Mouse (Mus musculus): ENCODE measurements around the gene Sbf2.
"Not testable (repeated sequence)": the region's sequence is repeated elsewhere in the genome, so short reads cannot be mapped to it uniquely, and the experiment has no call there.

The Sbf2 gene

GRCm38 (mm10) chr7:110614133-110615063 lies at the start of gene Sbf2:
Gene Sbf2, minus strand, starts transcription at chr7:110614922.
- DNase-seq, result peak; percentile 88 to 96

DNA sequence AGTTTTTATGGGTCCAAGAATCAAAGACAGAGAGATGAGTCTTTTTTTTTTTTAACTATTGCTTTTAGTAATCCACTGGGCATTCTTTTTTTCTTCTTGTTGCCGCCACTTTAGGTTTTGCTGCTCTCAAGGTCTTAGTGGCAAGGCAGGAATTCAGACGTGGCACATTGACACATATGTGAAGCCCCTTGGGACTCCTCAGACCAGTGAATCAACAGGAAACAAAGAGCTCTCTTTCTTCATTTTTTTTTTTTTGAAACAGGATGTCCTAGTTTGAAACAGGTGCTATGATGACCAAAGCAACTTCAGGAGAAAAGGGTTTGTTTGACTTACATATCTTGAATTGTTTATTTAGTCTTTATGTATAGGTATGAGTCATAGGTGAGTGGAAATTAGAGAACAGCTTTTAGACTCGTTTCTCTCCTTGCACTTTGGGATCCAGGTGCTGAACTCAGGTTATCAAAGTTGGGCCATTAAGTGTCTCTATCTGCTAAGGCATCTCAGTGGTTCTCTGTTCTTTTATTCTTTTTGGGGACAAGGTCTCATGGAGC lies 43.7 kb upstream of the Sbf2 start:
- no peak for DNase-seq

- no peak for DNase-seq
Observed at GRCm38 (mm10) chr7:110655966-110656365, 41.2 kb upstream of the Sbf2 start.

GRCm38 (mm10) chr7:110655230-110655629 lies 40.5 kb upstream of the Sbf2 start:
- no peak for DNase-seq

- DNase-seq, result peak; percentile 84 to 86
Observed at GRCm38 (mm10) chr7:110651091-110651490, 36.4 kb upstream of the Sbf2 start.

- DNase-seq, result peak; percentile 59 to 60
Observed at GRCm38 (mm10) chr7:110650491-110650890, 35.8 kb upstream of the Sbf2 start.

DNA sequence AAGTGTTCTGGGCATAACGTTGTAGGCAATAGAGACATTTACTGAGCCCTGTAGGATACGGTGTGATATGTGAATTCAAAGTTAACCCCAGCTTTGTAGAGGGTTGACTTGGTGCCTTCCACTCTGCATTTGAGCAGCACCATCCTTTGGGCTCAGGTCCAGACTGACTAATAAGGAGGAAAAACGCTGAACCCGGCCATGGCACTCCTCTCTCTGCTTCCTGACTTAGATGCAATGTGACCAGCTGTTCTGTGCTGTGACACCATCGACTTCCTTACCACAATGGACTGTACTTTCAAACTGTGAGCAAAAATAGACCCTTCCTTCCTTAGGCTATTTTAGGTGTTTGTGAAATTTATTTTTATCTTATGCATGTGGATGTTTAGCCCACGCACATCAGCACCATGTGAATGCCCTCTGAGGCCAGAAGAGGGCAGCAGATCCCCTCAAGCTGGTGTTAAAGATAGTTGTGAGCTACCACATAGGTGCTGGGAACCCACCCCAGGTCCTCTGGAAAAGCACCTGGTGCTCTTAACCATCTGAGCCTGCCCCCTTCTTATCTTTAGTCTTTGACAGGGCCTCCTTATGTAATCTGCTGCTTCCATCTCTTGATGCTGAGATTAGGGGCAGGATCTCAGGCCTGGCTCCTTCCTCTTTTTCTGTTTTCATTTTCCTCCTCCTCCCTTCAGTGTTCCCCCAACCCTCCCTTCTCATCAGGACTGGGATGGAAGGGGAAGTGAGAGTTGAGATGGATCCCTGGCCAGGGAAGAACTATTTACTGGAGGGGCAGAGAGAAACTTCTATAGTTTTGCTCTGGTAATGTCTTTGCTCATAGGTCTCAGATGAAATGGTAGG lies 34.6 kb upstream of the Sbf2 start:
- peak; percentile 47 to 58 for DNase-seq

DNA sequence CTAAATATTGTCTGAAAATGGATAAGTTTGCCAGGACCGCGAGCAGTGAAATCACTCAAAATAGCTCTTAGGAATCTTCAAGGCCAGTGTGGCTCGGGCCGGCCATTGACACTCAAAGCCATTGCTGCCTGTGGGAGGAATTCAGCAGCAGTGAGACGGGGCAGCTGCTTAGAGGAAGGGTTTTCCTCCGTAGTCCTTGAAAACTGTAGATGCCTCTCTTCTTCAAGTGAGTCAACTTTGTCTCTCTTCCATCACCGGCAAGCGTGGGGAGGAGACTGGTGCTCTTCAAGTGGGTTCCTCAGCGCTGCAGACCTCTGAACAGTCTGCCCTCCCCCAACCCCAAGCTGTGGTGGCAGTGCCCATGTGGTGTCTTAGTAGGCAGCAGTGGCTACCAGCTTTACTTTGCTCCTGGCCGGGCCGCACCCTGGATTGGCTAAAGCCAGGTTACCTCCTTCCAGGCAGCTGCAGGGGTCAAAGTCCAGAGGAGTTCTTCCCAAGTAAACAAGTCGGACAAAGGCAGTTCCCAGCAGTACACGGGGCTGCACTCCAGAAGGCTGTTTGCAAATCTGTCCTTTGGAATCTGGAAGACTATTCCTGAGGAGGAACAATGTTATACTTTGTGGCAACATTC lies 33.8 kb upstream of the Sbf2 start:
- peak; percentile 87 to 96 for DNase-seq

DNA sequence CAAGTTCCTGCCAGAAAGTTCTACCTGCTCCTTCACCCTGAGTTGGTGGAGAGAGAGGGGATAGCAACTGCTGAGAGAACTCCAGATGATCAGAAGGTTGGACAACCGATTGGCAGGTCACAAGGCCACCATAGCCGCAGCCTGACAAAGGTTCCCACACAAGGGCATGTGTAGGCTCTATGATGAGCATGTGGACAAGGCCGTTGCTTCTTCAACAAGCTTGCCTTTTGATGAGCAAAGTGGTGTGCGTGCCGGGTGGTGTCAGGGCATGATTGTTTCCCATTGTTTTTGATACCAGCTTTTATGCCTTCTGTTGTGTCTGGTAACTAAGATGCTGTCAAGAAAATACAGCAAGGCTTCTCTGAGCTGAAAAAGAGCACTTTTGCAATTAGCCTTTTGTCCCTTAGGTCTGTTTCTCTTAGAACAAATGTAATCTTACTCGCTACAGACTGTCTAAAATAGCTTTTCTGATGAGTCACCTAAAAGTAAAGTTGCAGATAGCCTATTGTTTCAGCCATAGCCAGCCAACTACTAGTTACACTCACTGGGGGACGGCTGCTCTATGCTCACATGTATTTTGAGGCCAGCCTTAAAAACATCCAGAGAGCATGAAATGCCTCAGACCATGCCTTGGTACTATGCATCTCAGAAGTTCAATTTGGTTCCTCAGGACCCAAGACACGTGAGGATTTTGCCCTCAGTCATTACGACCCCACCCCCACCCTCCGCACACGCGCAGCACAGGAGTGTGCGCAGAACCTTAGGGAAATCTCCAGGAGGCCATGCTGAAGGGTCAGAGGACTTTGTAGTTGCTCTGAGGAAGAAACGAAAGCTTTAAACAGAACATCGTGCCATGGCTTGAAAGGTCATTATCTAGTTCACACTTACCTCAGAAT lies 33.1 kb upstream of the Sbf2 start:
- DNase-seq, result peak; percentile 43 to 65

GRCm38 (mm10) chr7:110646611-110647407 lies 32.1 kb upstream of the Sbf2 start:
- no peak for DNase-seq

DNA sequence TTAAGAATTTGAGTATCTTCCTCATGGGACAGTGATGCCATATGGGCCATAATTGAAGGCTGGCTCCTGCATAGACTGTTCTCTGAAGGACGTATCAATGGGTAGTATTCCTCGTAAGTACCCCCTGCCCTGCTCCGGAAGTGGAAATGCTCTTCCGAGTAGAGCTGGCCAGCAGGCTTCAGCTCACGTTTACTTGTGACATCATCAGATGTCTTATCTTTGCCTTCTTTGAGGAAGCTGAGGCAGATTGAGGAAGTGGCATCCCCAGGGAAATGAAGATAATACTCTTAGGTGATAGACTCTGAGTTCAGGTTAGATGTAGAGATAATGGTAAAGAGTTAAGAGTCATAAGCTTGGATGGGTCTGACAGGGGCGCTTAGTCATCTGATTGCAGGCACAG lies 31.1 kb upstream of the Sbf2 start:
- DNase-seq, result no peak

- peak; percentile 67 to 84 for DNase-seq
Observed at GRCm38 (mm10) chr7:110645311-110645710, 30.6 kb upstream of the Sbf2 start.

DNA sequence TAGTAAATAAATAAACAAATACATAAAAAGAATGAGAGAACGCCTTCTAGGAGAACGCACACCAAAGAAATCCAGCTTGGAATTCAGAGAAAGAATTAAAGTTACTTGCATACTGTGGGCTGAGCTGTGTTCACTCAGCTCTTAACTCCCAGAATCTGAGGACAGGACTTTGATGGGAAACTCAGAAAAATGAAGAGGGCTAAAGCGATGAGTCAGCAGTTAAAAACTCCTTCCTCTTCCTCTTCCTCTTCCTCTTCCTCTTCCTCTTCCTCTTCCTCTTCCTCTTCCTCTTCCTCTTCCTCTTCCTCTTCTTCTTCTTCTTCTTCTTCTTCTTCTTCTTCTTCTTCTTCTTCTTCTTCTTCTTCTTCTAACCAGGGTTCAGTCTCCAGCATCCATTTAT lies 25.2 kb upstream of the Sbf2 start:
- DNase-seq, result not testable (repeated sequence)

DNA sequence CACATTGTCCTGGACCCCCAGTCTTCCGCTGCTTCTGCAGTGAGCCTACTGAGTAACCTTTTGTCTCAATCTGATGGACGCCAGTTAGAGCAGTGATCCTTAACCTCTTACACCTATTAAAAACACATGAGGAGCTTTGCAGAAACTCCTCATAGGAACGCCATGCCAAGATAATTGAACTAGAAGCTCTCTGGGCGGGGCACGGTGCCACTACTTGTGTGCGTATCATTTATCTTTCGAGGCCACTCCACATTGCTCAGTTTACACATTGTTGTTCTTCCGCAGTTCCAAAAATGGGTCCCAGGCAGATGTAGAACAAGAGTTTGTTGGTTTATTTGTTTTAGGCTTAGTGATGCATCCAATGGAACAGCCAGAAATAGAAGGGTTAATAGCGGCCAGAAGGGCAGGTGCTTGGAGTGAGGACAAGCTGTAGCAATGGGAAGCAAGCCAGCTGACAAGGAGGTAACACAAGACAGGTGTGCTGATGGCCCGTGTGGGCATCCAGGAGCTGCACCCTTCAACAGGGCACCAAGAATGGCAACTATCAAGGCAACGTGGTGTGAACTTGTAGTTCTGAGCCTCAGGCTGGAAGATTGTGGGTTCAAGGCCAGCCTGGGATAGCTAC lies 24.7 kb upstream of the Sbf2 start:
- peak; percentile 57 to 80 for DNase-seq

- DNase-seq, result peak; percentile 45 to 75
Observed at GRCm38 (mm10) chr7:110638305-110639110, 23.8 kb upstream of the Sbf2 start.

DNA sequence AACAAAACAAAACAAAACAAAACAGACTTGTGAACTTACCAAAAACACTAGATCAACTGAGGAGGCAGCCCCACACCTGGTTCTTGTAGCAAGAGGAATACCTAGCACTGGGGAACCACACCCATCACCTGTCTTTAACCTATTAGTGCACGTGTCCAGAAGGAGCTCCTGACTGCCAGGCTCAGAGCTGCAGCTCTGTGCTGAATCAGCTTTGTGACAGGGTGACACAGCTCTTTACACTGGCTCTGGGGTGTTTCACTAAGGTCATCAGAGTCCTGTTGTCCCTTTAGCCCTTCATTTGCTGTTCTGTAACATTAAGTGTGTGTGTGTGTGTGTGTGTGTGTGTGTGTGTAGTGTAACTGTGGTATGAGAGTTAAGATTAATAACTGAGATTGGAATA lies 21.8 kb upstream of the Sbf2 start:
- peak; percentile 35 to 68 for DNase-seq

- DNase-seq, result no peak
Observed at GRCm38 (mm10) chr7:110635929-110636328, 21.2 kb upstream of the Sbf2 start.

DNA sequence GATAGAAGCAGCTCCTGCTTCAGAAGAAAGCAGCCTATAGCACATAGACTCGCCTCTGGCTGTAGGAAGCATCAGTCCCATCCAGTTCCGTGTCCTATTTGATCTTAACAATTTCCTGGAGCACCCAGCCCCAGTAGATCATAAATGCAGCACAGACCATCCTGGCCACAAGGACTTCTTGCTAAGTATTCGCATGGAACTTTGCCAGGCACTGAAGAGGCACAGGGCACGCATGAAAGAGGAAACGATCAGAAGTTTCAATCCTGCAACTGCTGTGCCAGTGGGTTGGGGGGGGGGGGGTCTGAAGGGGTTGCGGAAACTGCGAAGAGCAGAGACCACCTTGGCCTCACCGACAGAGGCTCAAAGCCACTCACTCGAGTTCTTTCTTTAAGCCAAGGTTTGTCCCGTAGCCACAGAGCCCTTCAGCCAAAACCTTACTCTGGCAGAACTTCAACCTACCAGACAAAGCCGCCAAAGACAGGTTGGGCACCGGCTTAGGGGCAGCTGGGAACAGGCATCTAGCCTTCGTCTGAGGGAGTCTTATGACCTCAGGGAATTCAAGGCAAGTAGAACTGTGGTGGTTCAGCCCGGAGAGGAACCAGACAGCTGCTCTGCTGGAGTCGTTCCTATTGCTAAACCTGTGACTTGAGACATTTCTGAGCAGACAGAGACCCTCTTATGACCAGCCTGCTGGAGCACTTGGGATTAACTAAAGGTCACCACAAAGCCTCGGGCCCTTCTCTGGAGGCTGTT lies 16.6 kb upstream of the Sbf2 start:
- DNase-seq, result peak; percentile 46 to 80
